Mouse (Mus musculus): ENCODE measurements around the gene Tom1l2. TPM values are rescaled to one million over a fixed set of nuclear protein-coding genes. Genes with fewer than 3 reads are reported as not detected.

Tom1l2 gene
- total and polyA plus RNA-seq, 2 experiments from 2014 or later, result 49.4 to 120 TPM

- no peak overlapping the region for H3K4me3 ChIP-seq (ENCODE audit: low read depth, low read length)
Measured at GRCm38 (mm10) chr11:60384762-60385421, 32.2 kb upstream of the Tom1l2 start.

DNA sequence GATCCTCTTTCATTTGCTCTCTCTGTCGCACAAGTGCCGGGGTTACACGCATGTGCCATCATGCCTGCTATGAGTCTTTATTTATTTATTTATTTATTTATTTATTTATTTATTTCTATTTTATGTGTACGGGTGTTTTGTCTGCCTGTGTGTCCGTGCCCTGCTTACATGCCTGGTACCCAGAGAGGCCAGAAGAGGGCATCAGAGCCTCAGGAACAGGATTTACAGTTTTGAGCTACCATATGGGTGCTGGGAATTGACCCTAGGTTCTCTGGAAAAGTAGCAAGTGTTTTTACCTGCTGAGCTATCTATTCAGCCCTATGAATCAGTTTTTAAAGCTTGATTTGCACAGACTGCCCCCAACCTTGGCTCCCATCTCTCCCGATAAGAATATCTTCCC is 30.8 kb upstream of the Tom1l2 start:
- H3K27ac ChIP-seq (ENCODE audit: low read depth, low read length), result no peak overlapping the region

More at GRCm38 (mm10) chr11:60384762-60385421, 32.2 kb upstream of the Tom1l2 start:
- H3K36me3 ChIP-seq (ENCODE audit: insufficient read depth, low read length), result no peaks in the 10 kb centered on the region
- H3K9me3 ChIP-seq (ENCODE audit: low read length), result no peaks in the 10 kb centered on the region
- ATAC-seq (ENCODE audit: low FRiP score) (peak; percentile 82), DNase-seq (ENCODE audit: low spot score) (peak; percentile 82)
- WGBS, result 3% methylated on average over 16 of the region's 16 CpGs
- H3K4me2 ChIP-seq (ENCODE audit: low read depth, low read length, poor library complexity, severe bottlenecking), result peak overlapping the region; percentile 29
- peak overlapping the region; percentile 73 for H3K27ac ChIP-seq (ENCODE audit: low read depth, low read length)
- 0 out of 2 replicates have a peak, but pooled peaks cover 3% of the 10 kb centered on the region for H3K4me1 ChIP-seq (ENCODE audit: insufficient read depth, low read length)
- peak overlapping the region; percentile 9; the same call in 1 of the 2 replicates for H3K9ac ChIP-seq (replicated peaks; ENCODE audit: low read length, poor library complexity, severe bottlenecking)
- TF ChIP-seq CTCF (IDR thresholded peaks at IDR 0.05), result no peak
- no peaks in the 10 kb centered on the region for H3K27me3 ChIP-seq (ENCODE audit: insufficient read depth, low read length)

GRCm38 (mm10) chr11:60374481-60374880 is 21.8 kb upstream of the Tom1l2 start:
- no peaks in the 10 kb centered on the region for H3K27me3 ChIP-seq (ENCODE audit: insufficient read depth, low read length)
- no peak overlapping the region for H3K27ac ChIP-seq (ENCODE audit: low read depth, low read length)
- H3K4me1 ChIP-seq (ENCODE audit: insufficient read depth, low read length), result no peaks in the 10 kb centered on the region
- ATAC-seq (ENCODE audit: low FRiP score) (no peak), DNase-seq (ENCODE audit: low spot score) (no peak)
- no peaks in the 10 kb centered on the region for H3K36me3 ChIP-seq (ENCODE audit: insufficient read depth, low read length)
- TF ChIP-seq CTCF (IDR thresholded peaks at IDR 0.05), result no peak
- H3K4me3 ChIP-seq (ENCODE audit: low read depth, low read length), result no peak overlapping the region
- H3K4me2 ChIP-seq (ENCODE audit: low read depth, low read length, poor library complexity, severe bottlenecking), result no peak overlapping the region
- 86% methylated on average over 6 of the region's 6 CpGs for WGBS
- no peak overlapping the region for H3K9ac ChIP-seq (replicated peaks; ENCODE audit: low read length, poor library complexity, severe bottlenecking)
- H3K9me3 ChIP-seq (ENCODE audit: low read length), result no peaks in the 10 kb centered on the region

More for the DNA sequence above, 30.8 kb upstream of the Tom1l2 start:
- Histone ChIP-seq H3K27me3 (ENCODE audit: insufficient read depth, low read length) (no peaks in the 10 kb centered on the region), H3K4me1 (ENCODE audit: insufficient read depth, low read length) (0 out of 2 replicates have a peak, but pooled peaks cover 3% of the 10 kb centered on the region), H3K9ac (replicated peaks; ENCODE audit: low read length, poor library complexity, severe bottlenecking) (no peak overlapping the region), H3K4me3 (ENCODE audit: low read depth, low read length) (no peak overlapping the region), H3K9me3 (ENCODE audit: low read length) (no peaks in the 10 kb centered on the region), H3K4me2 (ENCODE audit: low read depth, low read length, poor library complexity, severe bottlenecking) (no peak overlapping the region), H3K36me3 (ENCODE audit: insufficient read depth, low read length) (no peaks in the 10 kb centered on the region)
- ATAC-seq (ENCODE audit: low FRiP score), result no peak
- 0 out of 2 replicates have a peak, but pooled peaks have one; percentile 13 for TF ChIP-seq CTCF (IDR thresholded peaks at IDR 0.05)
- no peak for DNase-seq (ENCODE audit: low spot score)
- 92% methylated on average over 6 of the region's 6 CpGs for WGBS

GRCm38 (mm10) chr11:60370431-60370830 is 17.7 kb upstream of the Tom1l2 start:
- no peak for TF ChIP-seq CTCF (IDR thresholded peaks at IDR 0.05)

DNA sequence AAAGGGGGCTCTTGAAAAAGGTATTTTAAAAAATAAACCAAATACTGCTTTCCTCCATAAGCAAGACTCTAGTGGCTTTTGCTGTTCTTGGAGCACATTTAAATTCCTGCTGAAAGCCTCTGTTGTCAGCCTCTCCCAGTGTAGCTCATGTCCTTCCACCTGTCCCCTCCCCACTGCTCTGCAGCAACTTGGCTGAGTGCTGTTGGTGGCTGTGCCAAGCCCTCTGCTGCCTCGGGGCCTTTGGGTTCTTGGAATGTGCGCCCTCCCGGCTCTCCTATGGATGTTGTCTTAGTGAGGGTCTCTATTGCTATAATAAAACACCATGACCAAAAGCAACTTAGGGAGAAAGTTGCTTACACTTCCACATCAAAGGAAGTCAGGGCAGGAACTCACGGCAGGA is 16.7 kb upstream of the Tom1l2 start:
- WGBS, result 63% methylated on average over 4 of the region's 4 CpGs
- no peak for TF ChIP-seq CTCF (IDR thresholded peaks at IDR 0.05)
- no peak overlapping the region for H3K9ac ChIP-seq (replicated peaks; ENCODE audit: low read length, poor library complexity, severe bottlenecking)
- no peak overlapping the region for H3K27ac ChIP-seq (ENCODE audit: low read depth, low read length)
- no peaks in the 10 kb centered on the region for H3K4me1 ChIP-seq (ENCODE audit: insufficient read depth, low read length)
- ATAC-seq (ENCODE audit: low FRiP score) (no peak), DNase-seq (ENCODE audit: low spot score) (no peak)
- H3K27me3 ChIP-seq (ENCODE audit: insufficient read depth, low read length), result no peaks in the 10 kb centered on the region
- no peak overlapping the region for H3K4me3 ChIP-seq (ENCODE audit: low read depth, low read length)
- H3K9me3 ChIP-seq (ENCODE audit: low read length), result no peaks in the 10 kb centered on the region
- no peaks in the 10 kb centered on the region for H3K36me3 ChIP-seq (ENCODE audit: insufficient read depth, low read length)
- no peak overlapping the region for H3K4me2 ChIP-seq (ENCODE audit: low read depth, low read length, poor library complexity, severe bottlenecking)

More at GRCm38 (mm10) chr11:60370431-60370830, 17.7 kb upstream of the Tom1l2 start:
- H3K9ac ChIP-seq (replicated peaks; ENCODE audit: low read length, poor library complexity, severe bottlenecking), result no peak overlapping the region
- ATAC-seq (ENCODE audit: low FRiP score) (no peak), DNase-seq (ENCODE audit: low spot score) (no peak)
- H3K4me3 ChIP-seq (ENCODE audit: low read depth, low read length), result no peak overlapping the region
- no peaks in the 10 kb centered on the region for H3K9me3 ChIP-seq (ENCODE audit: low read length)
- no peaks in the 10 kb centered on the region for H3K27me3 ChIP-seq (ENCODE audit: insufficient read depth, low read length)
- no peaks in the 10 kb centered on the region for H3K4me1 ChIP-seq (ENCODE audit: insufficient read depth, low read length)
- H3K36me3 ChIP-seq (ENCODE audit: insufficient read depth, low read length), result no peaks in the 10 kb centered on the region
- no peak overlapping the region for H3K4me2 ChIP-seq (ENCODE audit: low read depth, low read length, poor library complexity, severe bottlenecking)
- no peak overlapping the region for H3K27ac ChIP-seq (ENCODE audit: low read depth, low read length)
- WGBS, result 90% methylated on average over 13 of the region's 13 CpGs

DNA sequence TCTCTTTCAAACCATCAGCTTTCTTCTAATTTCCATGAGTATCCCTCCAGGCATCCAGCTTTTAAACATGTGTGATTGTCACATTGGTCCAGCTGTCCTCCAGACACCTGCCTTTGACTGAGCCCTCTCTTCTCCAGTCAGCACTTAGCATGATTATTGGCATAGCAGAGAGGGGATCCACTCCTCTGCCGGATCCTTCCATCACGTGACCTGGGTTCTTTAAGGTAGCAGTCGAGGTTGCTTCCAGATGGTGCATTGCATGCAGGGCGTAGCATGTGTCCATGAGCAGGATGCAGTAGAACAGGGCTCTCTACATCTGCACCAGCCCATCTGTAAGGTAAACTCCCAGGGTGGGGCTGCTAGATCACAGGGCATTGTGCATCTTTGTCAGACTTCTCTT is 16.2 kb upstream of the Tom1l2 start:
- ATAC-seq (ENCODE audit: low FRiP score) (no peak), DNase-seq (ENCODE audit: low spot score) (no peak)
- WGBS, result 74% methylated on average over 4 of the region's 4 CpGs
- H3K9me3 ChIP-seq (ENCODE audit: low read length), result no peaks in the 10 kb centered on the region
- H3K36me3 ChIP-seq (ENCODE audit: insufficient read depth, low read length), result no peaks in the 10 kb centered on the region
- H3K27me3 ChIP-seq (ENCODE audit: insufficient read depth, low read length), result no peaks in the 10 kb centered on the region
- H3K27ac ChIP-seq (ENCODE audit: low read depth, low read length), result no peak overlapping the region
- H3K4me3 ChIP-seq (ENCODE audit: low read depth, low read length), result no peak overlapping the region
- no peaks in the 10 kb centered on the region for H3K4me1 ChIP-seq (ENCODE audit: insufficient read depth, low read length)
- no peak overlapping the region for H3K9ac ChIP-seq (replicated peaks; ENCODE audit: low read length, poor library complexity, severe bottlenecking)
- TF ChIP-seq CTCF (IDR thresholded peaks at IDR 0.05), result no peak
- H3K4me2 ChIP-seq (ENCODE audit: low read depth, low read length, poor library complexity, severe bottlenecking), result no peak overlapping the region

All from midbrain, postnatal 0 days (tissue).